Mouse (Mus musculus) adrenal gland, postnatal 10 days (tissue): Measurements from ENCODE around the gene Naa60. TPM values are rescaled to one million over a fixed set of nuclear protein-coding genes. Genes with fewer than 3 reads are reported as not detected.

Source experiments
- DNase-seq: peaks from one replicate; pipeline ENCODE4 v3.0.0; 2021; ENCODE audit warnings: mixed read lengths
- microRNA-seq: library from miRNA; unstranded; fragments of <30 nt; microRNA quantifications from one replicate; pipeline ENCODE4 v1.2.0, GENCODE M21; 2021
- total RNA-seq, 2 experiments: library from RNA; stranded (reverse); gene quantifications; 2 replicates each; pipeline ENCODE4 v1.2.3; 2021

Gene Naa60
- total RNA-seq, 2 experiments from 2014 or later = 71.5 to 79.4 TPM

DNA sequence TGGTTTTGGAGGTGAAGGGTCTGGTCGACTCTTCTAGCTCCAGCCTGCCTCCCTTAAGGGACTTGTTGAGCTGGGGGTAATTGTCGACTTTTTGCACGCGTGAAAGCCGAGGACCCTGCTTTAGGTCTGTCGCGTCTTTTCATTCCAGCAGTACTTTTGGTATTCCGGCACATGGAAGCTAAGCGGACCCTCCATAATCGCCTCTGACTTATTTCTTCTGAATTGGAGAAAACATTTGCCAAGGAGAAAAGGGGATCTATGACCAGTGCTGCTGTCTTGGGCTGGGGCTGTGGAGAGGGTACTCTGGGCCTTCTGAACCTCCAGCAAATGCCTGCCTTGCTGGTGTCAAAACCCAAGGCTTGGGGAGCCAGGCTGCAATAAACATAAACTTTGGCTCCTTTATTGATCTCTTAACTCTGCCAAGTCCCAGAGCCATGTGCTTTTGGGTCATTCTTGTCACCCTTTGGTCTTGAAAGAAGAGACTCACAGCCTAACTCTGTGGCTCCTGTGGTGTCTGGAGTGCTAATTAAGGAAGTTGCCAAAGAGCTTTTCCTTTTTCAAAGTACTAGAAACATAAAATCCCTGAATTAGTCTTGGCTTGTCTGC, 13.0 kb downstream of the Naa60 start:
- peak; percentile 15 for DNase-seq

DNA sequence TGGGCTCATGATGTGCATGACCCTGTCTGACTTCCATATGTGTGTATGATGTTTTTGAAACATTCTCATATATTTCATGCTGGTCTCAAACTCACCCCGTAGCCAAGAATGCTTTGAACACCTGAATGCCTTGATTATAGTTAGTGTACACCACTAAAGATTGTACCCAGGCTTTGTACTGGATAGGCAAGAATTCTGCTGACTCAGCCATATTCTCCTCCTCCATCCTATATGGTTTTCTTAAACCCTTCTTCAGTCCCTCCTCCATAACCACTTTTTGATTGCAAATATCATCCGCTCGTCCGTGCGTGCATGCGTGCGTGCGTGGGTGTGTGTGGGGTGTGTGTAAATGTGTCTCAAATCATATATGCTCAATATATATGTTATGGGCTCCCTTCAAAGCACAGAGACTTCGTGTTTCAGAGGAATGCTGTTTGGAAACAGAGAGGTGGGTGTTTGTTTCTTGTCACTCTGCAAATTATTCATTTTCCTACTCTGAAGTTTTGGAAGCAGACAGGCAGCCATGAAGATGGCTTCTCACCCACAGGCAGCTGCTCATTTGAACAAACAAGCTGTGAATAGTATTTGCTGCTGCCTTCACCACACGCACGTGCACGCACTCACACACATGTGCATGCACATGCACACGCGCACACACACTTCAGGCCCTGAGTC, 19.6 kb downstream of the Naa60 start:
- DNase-seq = no peak

DNA sequence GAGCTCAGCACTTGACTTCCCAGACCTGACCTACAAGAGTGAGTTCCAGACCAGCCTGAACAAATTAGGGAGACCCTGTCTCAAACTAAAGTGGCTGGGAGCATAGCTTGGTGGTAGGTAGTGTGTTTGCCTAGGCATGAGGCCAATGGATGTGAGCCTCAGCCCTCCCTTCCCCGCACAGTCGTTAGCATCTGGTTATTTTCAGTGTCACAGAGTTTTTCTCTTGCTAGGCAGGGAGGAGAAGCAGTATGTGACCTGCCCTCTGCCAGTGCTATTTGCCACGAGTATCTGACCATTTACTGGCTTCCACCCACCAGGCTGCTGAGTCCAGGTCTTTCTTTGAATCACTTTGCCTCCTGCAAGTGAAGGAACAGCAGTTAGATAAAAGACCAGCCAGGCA, 21.6 kb downstream of the Naa60 start:
- DNase-seq = no peak

DNA sequence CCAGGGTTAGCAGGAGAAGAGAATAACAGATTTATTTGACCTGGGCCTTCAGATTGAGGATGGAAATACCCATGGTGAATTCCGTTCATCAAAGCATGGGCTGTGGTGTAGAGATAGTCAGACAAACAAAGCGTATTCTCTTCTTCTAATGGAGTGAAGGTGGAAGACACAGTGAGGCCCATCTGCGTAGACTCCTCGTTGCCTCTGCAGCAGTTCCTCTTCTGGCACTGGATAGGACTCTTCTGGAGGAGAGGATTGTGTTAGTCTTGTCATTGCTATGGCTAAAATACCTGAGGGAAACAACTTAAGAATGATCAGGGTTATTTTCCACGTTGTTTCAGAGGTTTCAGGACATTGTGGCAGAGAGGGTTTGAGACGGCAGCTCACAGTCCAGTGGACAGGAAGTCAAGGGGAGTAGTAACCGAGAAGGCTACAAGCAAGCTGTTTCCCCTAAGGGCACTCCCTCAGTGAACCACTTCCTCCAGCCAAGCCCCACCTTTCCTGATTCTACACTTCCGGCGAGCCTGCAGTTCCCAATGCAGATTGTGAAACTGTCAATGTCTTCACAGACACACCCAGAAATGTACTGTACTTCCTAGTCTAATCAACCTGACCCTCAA, 23.1 kb downstream of the Naa60 start:
- peak; percentile 35 for DNase-seq

DNA sequence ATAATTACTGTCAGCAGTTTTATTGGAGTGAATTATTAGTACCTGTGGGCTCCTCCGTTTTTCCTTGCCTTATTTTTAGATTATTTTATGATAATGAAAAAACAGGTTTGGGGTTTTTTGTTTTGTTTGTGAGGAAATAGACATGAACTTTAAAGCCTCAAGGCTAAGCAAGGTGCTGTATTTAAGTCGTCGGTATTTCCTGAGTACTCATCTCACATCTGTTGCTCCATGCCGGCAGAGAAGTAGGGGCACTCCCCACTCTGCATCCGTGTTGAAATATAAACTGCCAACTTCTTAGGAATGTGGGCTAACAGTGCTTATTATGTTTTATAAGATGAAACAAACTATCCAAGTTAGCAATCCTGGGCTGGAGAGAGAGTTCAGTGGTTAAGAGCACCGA, 23.9 kb downstream of the Naa60 start:
- DNase-seq = no peak

DNA sequence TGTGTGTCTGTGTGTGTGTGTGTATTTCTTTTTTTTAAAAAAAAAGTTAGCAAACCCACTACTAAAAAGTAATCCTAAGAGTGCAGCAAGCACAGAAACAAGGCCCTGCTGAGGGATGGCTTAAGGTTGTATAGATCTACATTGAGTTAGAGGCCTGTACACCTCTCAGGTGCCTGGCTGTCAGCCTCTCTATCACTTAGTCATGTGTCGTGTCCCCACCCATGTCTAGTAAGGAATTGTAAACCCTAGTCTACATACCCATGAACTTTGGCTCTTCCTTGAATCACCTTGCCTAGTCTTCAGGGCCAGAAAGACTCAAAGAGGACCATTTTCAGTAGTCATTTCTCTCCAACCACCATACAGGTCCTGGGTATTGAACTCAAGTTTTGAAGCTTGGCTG, 24.4 kb downstream of the Naa60 start:
- no peak for DNase-seq

DNA sequence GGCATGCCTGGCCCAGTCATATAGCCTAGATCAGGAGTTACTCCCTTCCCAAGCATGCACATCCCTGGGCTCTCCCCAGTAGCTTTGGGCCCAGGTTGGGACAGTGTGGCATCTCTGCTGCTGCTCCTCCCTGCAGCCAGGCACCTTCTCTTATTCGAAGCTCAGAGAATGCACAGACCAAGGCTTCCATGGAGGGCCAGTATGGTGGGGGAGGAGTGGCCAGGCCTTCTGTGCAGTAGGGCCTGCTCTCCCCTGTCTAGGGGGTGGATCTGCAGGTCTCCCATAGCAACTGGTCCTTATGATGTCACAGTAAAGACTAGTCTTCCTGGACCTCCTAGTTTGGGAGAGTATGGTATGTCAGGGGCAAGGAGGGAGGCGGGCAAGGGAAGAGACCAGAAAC, 35.3 kb downstream of the Naa60 start:
- DNase-seq = peak; percentile 7

DNA sequence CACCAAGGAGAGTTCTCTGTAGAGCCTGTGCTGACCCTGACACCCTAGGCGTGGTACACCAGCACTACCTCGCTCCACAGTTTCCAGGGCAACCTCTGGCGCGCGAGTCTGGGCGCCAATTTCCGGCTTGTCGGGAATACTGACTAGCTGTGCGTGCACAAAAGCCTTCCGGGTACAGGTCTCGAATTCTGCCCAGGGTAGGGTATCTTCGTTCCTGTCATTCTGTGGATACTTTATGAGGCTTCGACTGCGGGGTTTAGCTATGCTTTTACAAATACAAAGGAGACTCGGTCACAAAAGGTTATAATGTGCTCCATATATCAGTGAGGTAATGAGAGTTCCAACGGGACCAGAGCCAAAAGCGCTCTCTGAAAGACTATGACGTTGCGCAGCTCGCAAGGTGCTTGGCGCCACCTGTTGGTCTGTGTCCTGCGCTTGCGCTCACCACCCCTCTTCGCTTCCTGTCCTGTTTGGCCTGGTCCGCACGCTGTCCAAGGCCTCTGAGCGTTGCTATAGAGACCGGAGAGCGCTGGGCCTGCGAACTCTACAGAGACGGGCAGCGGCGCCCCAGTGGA, 36.4 kb downstream of the Naa60 start, which contains the start of the genes 1700037C18Rik and Cluap1:
Gene 1700037C18Rik (minus strand): TSS at position 153 of the 575 bp plus-strand sequence.
Gene Cluap1 (plus strand): TSS at position 265 of the 575 bp plus-strand sequence.
- DNase-seq = peak; percentile 94

DNA sequence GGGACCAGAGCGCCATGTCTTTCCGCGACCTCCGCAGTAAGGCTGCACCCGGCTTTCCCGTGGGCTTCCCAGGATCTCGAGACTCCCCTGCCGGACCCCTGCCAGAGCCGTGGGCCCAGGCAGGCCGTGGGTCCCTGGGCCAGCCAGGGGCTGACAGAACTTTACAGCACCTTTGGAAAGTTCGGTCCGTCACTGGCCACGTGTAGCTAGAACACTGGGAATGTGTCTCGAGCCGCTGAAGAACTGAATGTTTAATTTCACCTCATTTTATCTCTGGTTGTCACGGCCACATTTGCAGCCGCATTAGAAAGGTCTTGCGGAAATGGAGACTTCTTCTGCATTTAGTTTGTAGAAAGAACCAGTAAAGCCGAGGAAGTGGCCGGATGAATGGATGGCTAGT, 36.9 kb downstream of the Naa60 start:
- DNase-seq = no peak

DNA sequence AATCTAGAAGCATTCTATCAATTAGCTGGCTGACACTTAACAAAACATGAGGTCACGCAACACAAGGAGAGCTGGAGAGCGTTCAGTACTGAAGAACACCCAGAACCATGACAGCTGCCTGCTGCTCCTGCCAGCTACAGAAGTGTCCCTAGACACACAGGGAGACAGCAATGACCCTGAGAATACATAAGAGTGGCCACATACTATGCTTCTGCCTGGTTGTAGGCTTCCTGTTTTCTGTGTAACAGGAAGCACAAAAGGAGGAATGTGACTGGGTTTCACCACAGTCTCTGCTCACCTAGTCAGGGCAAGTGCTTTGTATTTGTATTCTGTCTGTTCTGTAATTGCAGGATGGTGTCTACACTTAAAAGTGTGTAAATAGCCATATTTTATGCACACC, 48.6 kb downstream of the Naa60 start:
- no peak for DNase-seq

DNA sequence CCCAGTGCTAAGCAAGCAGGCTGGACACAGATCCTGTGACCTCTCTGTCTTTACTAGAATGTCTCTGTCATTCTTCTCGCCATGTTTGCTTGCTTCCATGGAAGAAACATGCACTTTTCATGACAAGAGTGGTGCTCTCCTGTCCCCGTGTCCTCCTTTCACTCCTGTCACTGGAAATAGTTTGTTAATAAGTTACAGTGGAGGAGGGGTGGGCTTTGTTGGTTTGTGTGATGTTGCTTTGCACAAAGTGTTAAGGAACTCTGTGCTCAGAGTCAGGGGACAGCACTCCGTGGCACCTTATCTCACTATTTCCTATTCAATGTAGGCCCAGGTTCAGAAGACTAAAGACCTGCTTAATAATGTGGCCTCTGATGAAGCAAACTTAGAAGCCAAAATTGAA, 51.3 kb downstream of the Naa60 start:
- no peak for DNase-seq

DNA sequence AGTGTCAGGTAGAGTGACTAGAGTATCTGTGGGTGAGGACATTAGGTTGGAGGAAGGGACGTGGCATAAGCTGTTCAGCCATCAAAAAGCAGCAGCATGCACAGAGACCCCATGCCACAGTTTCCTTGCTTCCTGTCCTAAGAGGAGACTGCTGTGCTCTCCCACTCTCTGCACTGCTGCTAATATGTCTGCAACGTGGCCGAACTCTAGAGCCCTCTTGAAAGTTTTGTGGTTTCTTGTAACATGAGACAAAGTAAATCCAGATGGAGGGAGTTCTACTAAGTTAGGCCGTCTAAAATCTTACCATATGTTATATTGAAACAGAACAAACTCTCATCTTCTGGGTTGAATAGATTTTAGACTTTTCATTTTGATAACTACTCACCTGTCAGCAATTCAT, 51.8 kb downstream of the Naa60 start:
- no peak for DNase-seq

DNA sequence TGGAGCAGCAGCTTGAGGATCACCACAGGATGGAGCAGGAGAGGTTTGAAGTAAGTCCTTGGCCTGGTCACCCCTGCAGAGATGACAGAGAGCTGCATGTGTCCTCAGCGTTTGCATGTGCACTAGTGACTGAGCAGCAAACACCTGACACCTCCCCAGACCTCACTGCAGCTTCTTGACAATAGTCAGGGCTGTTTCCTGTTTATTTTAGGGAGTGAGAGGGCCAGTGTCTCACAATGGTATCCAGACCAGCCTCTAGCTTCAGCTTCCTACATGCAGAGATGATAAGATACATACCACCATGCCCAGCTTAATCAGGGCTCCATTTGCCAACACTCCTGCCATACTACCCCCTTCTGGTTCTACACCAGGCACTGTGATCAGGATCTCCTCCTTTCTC, 56.4 kb downstream of the Naa60 start:
- DNase-seq = no peak

DNA sequence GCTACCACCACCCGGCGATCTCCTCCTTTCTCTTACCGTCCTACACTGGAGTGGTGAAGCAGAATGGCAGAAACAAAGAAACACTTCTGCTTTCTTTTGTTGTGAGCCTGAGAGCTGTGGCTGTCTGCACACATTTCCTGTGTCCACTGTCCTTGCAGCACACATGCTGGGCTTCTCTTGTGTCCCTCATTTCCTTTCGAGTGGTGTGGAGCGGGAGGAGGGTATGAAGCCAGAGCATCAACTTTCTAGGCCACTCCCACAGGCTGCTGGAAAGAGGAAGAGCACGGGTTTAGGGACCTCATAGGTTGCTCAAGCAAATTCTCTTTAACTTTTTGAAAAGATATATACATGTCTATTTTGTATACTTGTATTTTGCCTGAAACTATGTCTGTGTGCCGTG, 57.0 kb downstream of the Naa60 start:
- no peak for DNase-seq

DNA sequence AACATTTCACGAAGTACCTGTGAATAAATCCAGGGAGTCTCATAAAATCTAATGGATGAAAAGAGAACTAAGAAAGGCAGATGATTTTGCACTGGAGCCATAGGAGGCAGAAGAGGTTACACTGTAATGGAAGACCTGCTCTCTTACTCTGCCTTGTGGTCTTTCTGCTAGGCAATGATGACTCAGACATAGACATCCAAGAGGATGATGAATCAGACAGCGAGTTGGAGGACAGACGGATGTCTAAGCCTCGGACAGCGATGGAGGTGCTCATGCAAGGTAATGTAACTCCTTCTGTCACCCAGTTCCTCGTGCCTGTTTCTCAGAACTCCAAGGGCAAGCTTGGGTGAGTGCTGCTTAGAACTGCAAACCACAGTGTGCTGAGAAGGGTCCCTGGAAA, 61.4 kb downstream of the Naa60 start:
- DNase-seq = no peak

DNA sequence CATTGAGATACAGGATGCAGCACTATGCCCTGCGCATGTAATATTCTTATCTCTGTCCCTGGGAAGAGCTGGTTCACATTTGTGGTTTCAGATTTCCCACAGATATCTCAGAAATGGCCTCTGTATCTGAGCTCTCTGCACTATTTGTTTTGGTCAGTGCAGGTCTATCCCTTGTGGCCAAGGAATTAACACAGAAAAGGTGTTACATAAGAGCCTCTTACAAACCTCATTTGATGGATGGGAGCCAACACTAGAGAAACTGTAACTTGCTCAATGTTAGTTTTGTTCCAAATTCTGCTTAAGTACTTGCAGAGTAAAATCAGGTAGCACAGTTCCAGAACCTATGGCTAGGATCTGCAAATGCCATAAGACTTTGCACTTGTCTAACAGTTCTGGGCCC, 61.9 kb downstream of the Naa60 start:
- no peak for DNase-seq

DNA sequence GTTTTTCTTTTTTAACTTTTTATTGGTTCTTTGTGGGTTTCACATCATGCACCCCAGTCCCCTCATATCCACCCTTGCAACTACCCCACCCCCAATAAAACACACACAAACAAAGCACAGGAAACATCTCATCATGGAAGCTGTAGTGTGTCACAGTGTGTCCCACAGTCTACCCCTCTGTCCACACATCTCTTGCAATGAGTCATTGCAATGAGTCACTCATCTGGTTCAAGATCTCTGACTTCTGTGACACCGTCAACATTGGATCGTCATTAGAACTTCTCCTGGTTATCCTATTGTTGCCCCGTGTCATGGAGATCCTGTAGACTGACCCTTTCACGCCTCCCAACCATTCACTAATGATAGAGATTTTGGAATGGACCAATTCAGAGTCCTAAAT, 62.5 kb downstream of the Naa60 start:
- DNase-seq = no peak

DNA sequence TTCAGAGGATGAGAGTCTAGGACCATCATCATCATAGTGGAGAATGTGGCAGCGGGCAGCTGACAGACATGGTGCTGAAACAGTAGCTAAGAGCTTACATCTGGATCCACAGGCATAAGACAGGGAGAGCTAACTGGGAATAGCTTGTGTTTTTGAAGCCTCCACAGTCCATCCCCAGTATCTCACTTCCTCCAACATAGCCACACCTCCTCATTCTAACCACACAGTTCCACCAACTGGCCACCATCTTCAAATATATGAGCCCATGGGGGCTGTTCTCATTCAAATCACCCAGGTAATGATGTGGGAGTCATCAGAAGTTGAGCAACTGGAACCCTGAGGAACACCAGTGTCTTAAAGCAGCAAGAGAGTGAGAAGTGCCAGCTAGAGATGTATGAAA, 79.0 kb downstream of the Naa60 start:
- DNase-seq = no peak

Small RNAs within 50 kb of the gene (microRNA-seq; reads per million reads assigned to microRNA genes)
- gene Gm23493 = not detected

Other genes with a start within 250 kb of the Naa60 start
- under 1 TPM; 0.15 TPM for gene Mefv, start 154.3 kb upstream of the Naa60 start, total RNA-seq
- 10 to 100 TPM; 16.1 to 21.1 TPM for gene Zfp263, start 128.3 kb upstream of the Naa60 start, total RNA-seq
- not detected for gene Olfr15, start 41.5 kb upstream of the Naa60 start, total RNA-seq
- gene Zfp174, start 25.1 kb upstream of the Naa60 start, total RNA-seq = 10 to 100 TPM in 1 of 2 experiments, 1 to 10 TPM in 1; 4.2 to 11.0 TPM
- gene Zfp597, start 12.2 kb downstream of the Naa60 start, total RNA-seq = 10 to 100 TPM; 14.4 to 14.8 TPM
- gene Gm20695, start 12.3 kb downstream of the Naa60 start, total RNA-seq = 1 to 10 TPM; 1.1 to 1.2 TPM
- 1 to 10 TPM; 3.8 to 5.1 TPM for gene 1700037C18Rik, start 36.3 kb downstream of the Naa60 start, total RNA-seq
- gene Cluap1, start 36.4 kb downstream of the Naa60 start, total RNA-seq = 10 to 100 TPM; 15.0 to 21.8 TPM
- 1 to 10 TPM; 2.5 to 5.5 TPM for gene Nlrc3, start 104.3 kb downstream of the Naa60 start, total RNA-seq
- gene Slx4, start 131.4 kb downstream of the Naa60 start, total RNA-seq = 10 to 100 TPM; 19.8 to 21.3 TPM
- not detected for gene Dnase1, start 164.6 kb downstream of the Naa60 start, total RNA-seq
- 100 to 1,000 TPM; 189 to 198 TPM for gene Trap1, start 205.5 kb downstream of the Naa60 start, total RNA-seq